Mouse (Mus musculus) lung, adult 2 months (tissue): ENCODE measurements at regions not wholly inside any gene's neighbourhood (a gene's known extent, or its start where the extent isn't known, plus 50 kb on each side); places are given as distances from the start of the nearest gene placed in this dataset.

ENCODE experiments used
- CTCF ChIP-seq: fragments of 200-500 bp; IDR thresholded peaks from 2 replicates; pipeline ENCODE4 v1.5.1; 2011; ENCODE audit warnings: mild to moderate bottlenecking, low read length, control low read depth; ENCODE audit not compliant: insufficient read depth
- POLR2A ChIP-seq: fragments of 200-500 bp; IDR thresholded peaks from 2 replicates; pipeline ENCODE4 v1.6.1; 2011; ENCODE audit warnings: low read depth, mild to moderate bottlenecking, control low read depth, low read length, borderline replicate concordance; ENCODE audit errors: extremely low read depth

- no peak for TF ChIP-seq CTCF
- no peak for TF ChIP-seq POLR2A
These were observed 85.1 kb downstream of the Pdgfa start for GRCm38 (mm10) chr5:138911769-138912710.
